ENCODE assay signal across 20 mouse cellular contexts in genomic region chr9:111293234-111293633, GRCm38 (mm10). TPM values are rescaled to one million over a fixed set of nuclear protein-coding genes. Genes with fewer than 3 reads are reported as not detected.
"Had no signal": no experiment of that assay in that cellular context is flagged by ENCODE, and none has a peak within 500 bp of the region (broad histone marks: within the 10 kb centered on the region; RNA-seq: fewer than 3 reads in every experiment).

No protein-coding gene starts in this region.

- H3K4me3 ChIP-seq: liver, embryonic 15.5 days; midbrain, embryonic 10.5 days; midbrain, embryonic 12.5 days; myocyte; neural tube, embryonic 13.5 days; neural tube, embryonic 15.5 days; stomach, embryonic 15.5 days had no signal

- ATAC-seq: midbrain, embryonic 16.5 days had no signal

- H3K9ac ChIP-seq: liver, embryonic 15.5 days; lung, embryonic 14.5 days; midbrain, embryonic 12.5 days; neural tube, embryonic 13.5 days; neural tube, embryonic 15.5 days; stomach, embryonic 15.5 days had no signal

- H3K27me3 ChIP-seq: midbrain, embryonic 12.5 days; neural tube, embryonic 13.5 days; neural tube, embryonic 15.5 days; stomach, embryonic 15.5 days had no signal

- H3K9me3 ChIP-seq: liver, embryonic 15.5 days; midbrain, embryonic 10.5 days; midbrain, embryonic 12.5 days; neural tube, embryonic 13.5 days; neural tube, embryonic 15.5 days; stomach, embryonic 15.5 days had no signal

- H3K4me2 ChIP-seq: liver, embryonic 15.5 days; lung, embryonic 14.5 days; midbrain, embryonic 12.5 days; neural tube, embryonic 13.5 days; neural tube, embryonic 15.5 days; stomach, embryonic 15.5 days had no signal

- H3K36me3 ChIP-seq: liver, embryonic 15.5 days; midbrain, embryonic 10.5 days; midbrain, embryonic 12.5 days; neural tube, embryonic 13.5 days; neural tube, embryonic 15.5 days; stomach, embryonic 15.5 days had no signal

- DNase-seq: lung, adult 18-20 months; lung, embryonic 14.5 days; lung, postnatal 10 days; lung, postnatal 4 days; midbrain, embryonic 14.5 days; retina, postnatal 1 day; right cerebral cortex, adult 18-20 months; thymus, adult 2 months; thymus, postnatal 25 days; thymus, postnatal 4 days had no signal

- H3K27ac ChIP-seq: liver, embryonic 15.5 days; midbrain, embryonic 10.5 days; midbrain, embryonic 12.5 days; neural tube, embryonic 13.5 days; neural tube, embryonic 15.5 days; stomach, embryonic 15.5 days; stomach, postnatal 0 days had no signal

- H3K4me1 ChIP-seq: neural tube, embryonic 13.5 days had no signal

RNA-seq across cellular contexts. Expression of gene Trank1, which starts 18.3 kb away (rescaled TPM):
- polyA plus RNA-seq: myocyte; spleen, adult 2 months had no signal
